Mouse (Mus musculus): ENCODE measurements around the gene Sh3pxd2a. TPM values are rescaled to one million over a fixed set of nuclear protein-coding genes. Genes with fewer than 3 reads are reported as not detected.

Gene Sh3pxd2a
- total RNA-seq, 2 experiments from 2014 or later: 31.8 to 32.4 TPM

DNA sequence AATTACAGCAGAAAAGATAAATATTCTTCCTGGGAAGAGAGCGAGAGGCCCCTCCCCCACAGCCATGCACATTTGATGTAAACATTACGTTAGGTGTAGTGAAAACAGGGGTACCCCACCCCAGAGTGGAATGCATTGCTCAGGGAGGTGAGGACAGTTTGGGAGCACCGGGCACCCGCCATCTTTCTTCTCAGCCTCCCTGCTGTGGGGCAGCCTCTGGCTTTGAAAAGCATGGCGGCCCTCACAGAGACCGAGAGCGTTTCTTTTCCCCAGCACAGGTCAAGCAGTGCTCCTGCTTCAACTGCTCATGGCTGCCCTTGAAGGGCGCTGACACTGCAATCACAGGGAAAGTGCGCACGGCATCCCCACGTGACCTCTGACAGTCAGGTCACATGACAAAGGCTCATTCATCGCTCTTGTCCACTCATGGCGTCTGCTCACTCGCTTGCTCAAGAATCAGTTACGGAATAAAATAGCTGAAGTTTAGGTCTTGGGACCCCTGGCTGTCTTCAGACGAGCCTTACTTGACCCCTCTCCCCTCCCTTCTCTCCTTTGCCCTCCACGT, 177.2 kb downstream of the Sh3pxd2a start:
- DNase-seq (ENCODE audit: low spot score in 2 of 2): no peak

DNA sequence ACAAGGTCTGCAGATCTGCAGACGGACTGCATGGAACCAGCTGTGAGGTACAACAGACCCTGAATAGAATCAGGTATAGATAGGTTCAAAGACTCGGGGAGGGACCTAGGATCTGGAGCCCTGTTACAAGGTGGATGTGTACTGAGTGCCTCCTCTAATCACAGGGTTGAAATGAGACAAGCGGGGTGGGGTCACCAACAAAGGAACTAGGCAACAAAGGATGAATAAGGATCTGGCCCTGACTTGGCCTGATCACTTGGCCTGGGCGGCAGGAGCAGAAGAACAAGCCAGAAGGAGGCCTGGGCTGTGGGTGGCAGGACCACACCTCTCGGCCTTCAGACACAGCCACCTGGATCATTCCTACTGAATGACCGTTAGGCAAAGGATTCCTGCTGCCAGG, 178.6 kb downstream of the Sh3pxd2a start:
- DNase-seq (ENCODE audit: low spot score in 2 of 2): no peak

DNA sequence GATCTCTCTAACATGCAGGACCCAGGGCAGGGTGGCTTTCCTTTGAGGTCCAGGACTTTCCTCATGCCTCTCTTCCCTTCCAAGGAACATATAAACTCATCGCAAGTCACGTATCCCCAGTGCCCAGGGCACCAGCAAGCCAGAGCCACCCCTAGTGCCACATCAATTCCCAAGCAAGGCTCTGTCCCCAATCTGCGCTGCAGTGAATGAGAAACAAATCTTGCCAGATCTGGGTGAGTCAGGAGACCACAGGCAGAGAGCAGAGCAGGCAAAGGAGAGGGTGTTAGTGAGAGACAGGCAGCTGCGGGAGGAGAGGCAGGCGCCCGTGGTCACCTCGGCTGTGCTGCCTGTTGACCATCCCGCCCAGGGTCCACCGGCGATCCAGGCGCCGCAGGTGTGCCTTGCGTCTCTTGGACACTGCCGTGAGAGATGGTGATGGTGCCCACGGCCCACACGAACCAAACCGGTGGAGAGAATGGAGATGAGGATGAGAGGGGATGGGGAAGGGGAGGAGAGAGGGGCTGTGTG, 181.4 kb downstream of the Sh3pxd2a start:
- DNase-seq (ENCODE audit: low spot score in 2 of 2): no peak

DNA sequence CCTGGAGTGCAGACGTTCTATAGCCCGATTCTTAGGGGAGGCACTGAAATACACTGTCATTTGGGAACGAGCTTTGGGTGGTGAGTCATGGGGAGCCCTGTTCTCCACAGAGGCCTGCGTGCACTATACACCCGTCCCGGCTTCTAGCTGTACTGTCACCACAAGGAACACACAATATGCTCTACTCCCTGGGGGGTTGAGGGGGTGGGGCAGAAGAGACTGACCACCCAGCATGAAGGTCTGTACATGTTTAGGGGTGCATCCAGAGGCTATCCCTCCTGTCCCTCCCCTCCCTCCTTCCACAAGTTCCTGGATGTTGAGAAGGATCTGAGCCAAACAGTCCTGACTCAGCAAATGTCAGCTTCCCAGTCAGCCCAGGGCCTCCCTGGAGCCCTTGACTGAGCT, 182.1 kb downstream of the Sh3pxd2a start:
- no peak for DNase-seq (ENCODE audit: low spot score in 2 of 2)

DNA sequence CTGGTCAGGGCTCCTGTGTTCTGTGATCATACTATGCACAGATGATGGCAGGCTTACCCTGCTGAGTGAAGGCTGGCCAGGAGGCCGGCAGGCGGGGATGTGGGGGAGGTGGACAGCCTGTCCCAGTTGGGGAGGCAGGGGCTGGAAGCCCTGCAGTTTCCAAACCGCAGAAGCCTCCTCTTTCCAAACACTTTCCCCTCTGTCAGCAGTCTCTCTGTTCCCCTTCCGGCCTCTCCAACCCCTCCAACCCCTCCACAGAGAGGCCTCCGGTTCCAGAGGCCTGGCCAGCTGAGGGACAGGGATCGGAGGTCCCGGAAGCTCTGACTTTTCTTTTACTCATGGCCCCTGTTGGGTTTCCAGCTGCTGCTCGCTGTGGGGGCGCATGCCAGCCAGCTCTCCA, 183.3 kb downstream of the Sh3pxd2a start:
- DNase-seq (ENCODE audit: low spot score in 2 of 2): peak in 1 of 2 experiments; percentile 50

DNA sequence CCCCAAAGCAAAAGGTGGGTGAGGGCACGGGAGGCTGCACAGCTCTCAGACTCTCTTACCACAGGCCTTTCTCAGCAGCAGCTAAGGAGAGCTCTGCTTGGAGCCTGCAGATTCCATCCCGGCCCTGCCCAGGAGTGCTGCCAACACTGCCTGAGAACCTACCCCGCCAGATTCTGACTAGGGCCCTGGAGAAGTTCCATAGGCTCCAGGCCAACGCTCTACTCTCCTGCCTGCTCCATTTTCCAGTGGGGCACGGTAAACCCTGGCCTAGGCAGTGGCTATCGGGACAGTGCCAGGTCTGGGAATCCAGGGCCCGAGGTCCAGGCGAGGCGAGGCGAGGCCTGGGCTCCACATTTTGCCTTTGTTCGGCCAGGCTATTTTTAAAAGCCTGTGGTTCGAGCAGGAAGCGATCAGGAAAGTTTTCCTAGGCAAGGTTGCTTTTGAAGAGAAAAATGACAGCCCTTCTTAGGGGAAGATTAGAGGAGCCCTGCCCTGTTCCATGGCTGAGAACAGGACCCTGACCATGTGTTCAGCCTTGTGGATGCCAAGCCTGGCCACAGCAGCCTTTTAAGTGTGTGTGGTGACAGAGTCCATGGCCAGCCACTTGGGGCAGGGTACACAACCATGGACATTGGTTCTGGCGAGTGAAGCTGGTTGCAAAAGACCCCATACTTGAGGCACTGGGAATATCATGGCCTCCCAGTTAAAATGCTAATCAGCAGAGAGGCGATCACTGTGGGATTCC, 184.2 kb downstream of the Sh3pxd2a start:
- DNase-seq (ENCODE audit: low spot score in 2 of 2): peak; percentile 88

DNA sequence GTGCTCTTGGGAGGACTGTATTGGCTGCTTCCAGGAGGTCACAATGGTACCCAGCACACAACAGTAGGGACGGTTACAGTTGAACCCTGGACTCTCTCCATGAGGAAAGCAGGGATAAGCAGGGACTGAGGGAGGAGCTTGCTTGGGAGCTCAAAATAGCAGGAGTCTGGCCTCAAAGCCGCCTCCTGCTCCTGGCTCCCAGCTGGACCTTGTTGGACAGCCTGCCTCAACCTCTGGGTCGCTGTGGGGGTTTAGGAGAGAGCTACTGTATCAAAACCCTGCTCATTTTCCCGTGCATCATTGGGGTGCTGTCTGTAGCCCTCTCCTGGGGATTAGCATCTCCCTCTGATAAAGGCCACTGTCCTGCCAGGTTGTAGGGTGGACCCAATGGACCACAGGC, 184.8 kb downstream of the Sh3pxd2a start:
- no peak for DNase-seq (ENCODE audit: low spot score in 2 of 2)

DNA sequence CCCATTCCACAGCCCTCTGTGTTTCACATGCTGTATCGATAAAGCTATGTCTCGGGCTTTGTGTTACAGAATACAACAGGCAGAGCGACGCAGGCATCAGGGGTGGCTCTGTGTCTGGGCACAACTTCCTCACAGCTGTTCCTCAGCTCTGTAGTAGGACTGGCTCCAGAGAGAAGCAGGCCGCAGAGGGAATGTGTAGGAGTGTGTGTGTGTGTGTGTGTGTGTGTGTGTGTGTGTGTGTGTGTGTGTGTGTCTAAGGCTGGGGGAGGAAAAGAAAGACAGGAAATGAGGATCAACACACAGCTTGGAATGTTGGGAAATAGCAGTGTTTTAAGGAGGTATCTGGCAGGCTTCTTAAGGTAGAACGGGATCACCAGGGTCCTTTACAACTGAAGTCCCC, 187.5 kb downstream of the Sh3pxd2a start:
- DNase-seq (ENCODE audit: low spot score in 2 of 2): peak; percentile 65 to 75

DNA sequence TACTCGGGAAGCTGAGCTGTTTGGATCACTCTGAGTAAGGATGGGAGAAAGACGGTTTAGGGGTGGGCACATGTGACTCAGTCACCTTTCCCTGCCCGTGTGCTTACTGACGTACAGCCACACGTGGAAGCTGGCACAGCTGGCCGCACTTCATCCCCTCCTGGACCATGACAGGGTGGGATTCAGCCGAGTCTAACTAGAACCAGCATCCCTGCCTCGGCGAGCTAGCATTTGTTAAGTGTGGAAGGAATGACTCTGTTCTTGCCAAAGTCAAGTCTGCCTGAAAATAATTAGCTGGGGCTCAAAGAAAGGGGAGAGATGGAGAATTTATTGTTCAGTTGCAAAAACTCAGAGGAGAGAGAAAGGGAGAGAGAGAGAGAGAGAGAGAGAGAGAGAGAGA, 193.7 kb downstream of the Sh3pxd2a start:
- DNase-seq (ENCODE audit: low spot score in 2 of 2): no peak

DNA sequence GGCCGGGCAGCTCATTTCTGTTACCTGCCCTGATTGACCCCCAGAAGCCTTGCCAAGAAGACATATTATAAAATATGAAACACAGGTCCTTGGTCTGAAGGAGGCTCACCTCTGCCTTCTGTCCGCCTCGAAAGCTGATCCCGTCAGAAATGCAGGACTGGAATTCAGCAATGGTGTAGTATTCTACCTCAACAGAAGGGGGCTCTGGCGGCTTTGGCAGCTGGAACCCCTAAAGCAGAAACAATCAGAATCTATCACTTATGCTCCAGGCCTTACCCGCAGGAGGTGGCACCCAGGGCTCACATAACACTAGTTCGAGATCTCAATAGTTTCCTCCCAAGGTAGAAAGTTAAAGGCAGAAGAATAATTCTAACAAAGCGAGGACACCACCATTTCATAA, 194.5 kb downstream of the Sh3pxd2a start:
- no peak for DNase-seq (ENCODE audit: low spot score in 2 of 2)

DNA sequence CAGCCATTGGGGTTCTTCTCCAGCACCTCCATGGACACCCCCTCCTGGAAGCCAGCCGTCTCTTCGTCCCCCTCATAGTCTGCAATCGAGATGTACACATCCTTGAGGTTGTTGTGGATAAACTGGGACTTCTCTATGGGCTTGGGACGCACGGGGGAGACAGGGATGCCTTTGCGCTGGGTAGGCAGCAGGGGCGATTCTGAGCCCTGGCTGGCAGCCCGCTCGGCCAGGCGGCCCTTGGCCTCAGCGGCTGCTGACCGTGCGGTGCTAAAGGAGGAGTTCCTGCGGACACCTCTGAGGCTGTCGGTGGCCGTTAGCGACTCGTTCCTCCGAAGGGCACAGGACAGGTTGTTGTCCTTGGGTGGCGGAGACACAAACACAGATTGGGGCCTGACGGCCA, 197.1 kb downstream of the Sh3pxd2a start:
- no peak for DNase-seq (ENCODE audit: low spot score in 2 of 2)

DNA sequence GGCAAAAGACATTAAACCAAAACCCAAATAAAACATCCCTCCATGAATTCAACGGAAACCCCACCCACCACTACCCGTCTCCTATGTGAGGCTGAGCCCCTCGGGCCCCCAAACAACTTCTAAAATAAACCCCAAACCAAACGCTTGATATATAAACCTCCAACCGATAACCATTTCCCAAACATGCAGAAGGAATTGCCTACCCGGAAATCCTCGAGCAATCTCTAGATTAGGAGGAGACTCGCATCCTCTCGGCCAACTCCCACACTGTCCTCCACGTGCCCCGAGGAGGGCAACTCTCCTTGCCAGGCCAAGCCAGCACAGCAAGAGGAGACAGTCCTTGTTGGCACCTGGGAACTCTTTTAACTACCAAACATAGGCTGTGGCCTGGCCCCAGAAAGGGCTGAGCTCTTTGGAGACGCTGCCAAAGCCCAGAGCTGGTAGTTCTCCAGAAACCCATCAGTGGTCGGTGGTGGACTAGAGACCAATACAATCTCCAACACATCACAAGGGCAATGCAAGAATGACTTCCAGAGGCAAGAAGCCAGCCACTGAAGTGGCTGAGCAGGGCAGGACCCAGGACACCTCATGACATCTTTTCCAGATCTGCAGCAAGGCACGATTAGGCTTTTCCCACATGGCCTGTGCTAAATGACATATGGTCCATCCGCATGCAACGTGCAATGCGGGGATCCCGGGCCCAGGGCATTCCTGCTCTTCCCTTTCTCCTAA, 198.0 kb downstream of the Sh3pxd2a start:
- no peak for DNase-seq (ENCODE audit: low spot score in 2 of 2)

DNA sequence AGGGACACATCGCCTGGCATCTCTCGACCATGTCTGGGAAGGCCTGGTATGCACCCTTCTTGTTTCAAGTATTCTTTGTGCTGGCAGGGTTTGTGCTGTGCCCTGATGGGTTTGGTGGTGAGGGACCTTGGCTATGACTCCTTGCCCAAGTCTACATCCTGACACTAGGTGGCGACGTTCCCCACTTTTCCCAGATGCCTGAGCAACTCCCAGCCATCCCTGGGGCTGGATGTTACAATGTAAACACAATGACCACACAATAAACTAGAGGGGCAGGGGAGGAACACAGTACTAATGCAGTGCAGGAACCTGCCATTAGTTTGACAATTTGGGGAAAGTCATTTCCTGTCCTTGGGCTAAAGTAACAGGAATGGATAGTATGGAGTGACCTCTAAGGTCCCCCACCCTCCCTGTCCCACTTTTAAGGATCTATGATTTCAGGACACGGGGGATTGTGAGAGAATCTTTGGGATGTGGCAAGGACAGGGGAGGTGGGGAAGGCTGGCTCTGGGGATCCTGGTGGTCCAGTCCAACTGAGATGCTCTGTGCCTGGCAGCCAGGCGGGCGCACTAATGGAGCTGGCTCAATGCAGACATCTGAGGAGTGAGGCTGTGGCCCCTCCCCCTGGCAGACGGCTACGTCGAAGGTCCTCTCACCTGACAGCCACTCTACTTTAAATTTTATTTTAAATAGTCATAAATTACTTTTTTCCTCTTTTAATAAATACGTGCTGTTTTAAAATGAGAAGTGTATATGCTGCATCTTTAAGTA, 199.7 kb downstream of the Sh3pxd2a start:
- DNase-seq (ENCODE audit: low spot score in 2 of 2): peak; percentile 74 to 83

DNA sequence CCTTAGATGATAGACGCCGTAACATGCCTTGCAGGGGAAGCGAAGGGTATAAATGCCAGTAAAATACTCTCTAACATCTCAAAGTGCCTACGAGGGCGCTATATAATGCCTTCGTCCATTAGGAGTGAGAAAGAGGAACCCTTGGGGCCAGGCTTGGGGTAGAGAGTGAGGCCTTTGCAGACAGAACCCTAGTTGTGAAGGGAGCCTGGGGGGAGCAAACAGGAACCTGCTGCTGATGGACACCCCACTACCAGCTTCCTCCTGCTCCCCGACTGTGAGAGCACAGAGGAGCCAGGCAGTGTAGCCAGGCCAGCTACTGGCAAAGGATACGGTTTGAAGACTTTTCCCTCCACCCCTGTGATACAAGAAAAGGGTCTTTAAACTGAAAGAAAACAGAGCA, 200.6 kb downstream of the Sh3pxd2a start:
- no peak for DNase-seq (ENCODE audit: low spot score in 2 of 2)

DNA sequence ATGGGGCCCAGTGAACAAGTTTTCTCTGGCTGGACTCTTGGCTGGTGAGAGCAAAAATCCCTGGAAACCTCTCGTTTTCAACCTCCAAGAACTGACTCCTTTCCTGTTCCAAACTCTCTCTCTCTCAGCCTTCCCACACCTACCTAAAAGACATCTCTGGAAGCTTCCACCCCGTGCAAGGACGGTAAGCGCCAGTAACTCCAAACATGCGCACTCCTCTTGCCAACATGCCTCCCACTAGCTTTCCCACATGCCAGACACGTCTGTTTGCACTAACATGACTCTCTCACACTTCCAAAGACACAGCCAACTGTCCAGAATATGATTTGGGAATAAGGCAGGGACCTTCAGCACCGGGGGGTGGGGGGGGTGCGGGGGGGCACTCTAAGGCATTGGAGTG, 203.0 kb downstream of the Sh3pxd2a start:
- DNase-seq (ENCODE audit: low spot score in 2 of 2): peak; percentile 60 to 73

DNA sequence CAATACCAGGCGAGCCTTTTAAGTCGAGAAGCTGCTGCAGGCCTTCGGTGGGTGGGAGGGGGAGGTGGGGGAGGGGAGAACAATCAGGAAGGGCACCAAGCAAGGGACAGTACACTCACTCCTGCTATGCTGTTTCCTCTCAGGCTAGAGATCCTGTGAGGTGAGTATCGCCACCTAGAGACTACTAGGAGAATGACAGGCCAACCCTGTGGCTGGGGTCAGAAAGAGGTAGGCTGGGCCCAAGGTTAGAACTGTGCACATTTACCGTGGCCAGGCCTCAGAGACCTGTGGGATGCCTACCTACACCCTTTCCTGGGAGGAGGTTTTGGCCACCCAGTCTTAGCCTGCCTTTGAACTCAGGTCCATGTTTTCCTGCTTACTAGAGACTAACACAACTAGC, 204.6 kb downstream of the Sh3pxd2a start:
- DNase-seq (ENCODE audit: low spot score in 2 of 2): peak in 1 of 2 experiments; percentile 26

DNA sequence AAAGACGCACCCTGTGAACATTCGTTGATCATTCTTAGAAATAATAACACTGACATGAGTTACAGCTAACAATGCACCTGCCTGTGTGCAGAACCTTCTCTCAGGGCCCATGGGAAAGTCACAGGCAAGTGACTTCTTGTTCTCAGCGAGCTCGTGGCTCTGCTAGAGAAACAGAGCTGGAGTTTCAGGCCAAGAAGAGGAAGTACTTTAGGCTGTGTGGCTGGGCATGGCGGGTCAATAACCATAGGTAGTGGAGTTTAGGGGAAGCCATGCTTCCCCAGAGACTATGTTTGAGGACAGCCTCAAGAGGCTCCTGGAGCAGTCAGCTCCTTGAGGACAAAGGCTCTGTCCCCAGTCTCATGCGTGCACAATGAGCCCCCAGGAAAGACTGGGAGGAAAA, 208.3 kb downstream of the Sh3pxd2a start:
- no peak for DNase-seq (ENCODE audit: low spot score in 2 of 2)

DNA sequence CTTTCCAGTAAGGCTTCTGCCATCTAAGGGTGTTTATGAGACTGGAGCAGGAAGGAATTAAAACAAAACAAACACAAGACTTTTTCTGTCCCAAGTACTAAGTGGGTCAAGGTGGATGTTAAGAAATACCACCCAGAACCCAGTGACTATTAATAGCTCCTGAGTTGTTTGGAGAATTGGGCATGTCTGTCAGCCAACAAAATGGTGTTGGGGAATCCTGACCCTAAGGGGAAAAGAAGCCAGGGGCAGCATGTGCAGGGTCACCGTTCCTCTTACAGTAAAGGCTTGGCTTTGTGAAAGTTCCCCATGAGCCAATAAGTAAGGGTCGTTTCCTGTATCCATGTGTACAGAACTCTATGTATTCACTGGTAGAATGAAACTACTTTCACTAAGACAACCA, 209.2 kb downstream of the Sh3pxd2a start:
- DNase-seq (ENCODE audit: low spot score in 2 of 2): no peak

DNA sequence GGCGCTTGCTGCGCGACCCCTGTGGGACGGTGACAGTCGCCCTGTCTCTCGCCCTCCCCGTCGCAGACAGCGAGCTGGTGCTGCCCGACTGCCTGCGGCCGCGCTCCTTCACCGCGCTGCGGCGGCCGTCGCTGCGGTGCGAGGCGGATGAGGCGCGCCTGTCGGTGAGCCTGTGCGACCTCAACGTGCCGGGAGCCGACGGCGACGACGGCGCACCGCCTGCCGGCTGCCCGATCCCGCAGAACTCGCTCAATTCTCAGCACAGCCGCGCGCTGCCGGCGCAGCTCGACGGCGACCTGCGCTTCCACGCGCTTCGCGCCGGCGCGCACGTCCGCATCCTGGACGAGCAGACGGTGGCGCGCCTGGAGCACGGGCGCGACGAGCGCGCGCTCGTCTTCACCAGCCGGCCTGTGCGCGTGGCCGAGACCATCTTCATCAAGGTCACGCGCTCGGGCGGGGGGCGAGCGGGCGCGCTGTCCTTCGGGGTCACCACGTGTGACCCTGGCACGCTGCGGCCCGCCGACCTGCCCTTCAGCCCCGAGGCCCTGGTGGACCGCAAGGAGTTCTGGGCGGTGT, 211.1 kb downstream of the Sh3pxd2a start:
- no peak for DNase-seq (ENCODE audit: low spot score in 2 of 2)

DNA sequence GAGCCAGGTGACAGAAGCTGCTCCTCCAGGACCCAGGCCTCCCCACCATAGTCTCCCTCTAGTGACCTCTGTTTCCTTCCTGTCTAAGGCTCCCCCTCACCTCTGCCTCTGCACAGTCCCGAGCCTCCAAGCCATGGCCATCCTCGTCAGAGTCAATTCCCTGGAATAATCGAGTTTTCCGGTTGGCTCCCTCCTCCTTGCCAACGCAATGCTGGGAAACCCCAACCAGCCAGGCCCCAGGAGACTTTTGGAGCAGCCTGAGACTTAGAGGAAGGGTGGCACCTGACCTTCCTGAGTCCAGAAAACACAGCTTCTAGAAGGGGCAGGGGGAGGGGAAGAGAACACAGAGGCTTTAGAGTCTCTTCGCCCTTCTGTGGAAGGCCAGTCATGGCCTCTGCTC, 213.3 kb downstream of the Sh3pxd2a start:
- DNase-seq (ENCODE audit: low spot score in 2 of 2): no peak
